Mouse (Mus musculus) hindbrain, embryonic 10.5 days (tissue): ENCODE results near the gene Tapbpl. TPM values are rescaled to one million over a fixed set of nuclear protein-coding genes. Genes with fewer than 3 reads are reported as not detected.

Experiments
- DNase-seq: peaks from one replicate; pipeline ENCODE4 v3.0.0-alpha.2; 2017; ENCODE audit warnings: low spot score
- H3K27ac ChIP-seq: fragments of 300-500 bp; sonication (generic); 2 replicates; pipeline ENCODE4 v1.5.1; 2016; ENCODE audit warnings: mild to moderate bottlenecking, moderate library complexity
- H3K27me3 ChIP-seq: fragments of 300-500 bp; sonication (generic); 2 replicates; pipeline ENCODE4 v1.6.1; 2016; ENCODE audit warnings: mild to moderate bottlenecking; ENCODE audit not compliant: poor library complexity, insufficient read depth, severe bottlenecking
- H3K36me3 ChIP-seq: fragments of 300-500 bp; sonication (generic); 2 replicates; pipeline ENCODE4 v1.6.1; 2016; ENCODE audit warnings: mild to moderate bottlenecking, moderate library complexity
- H3K4me1 ChIP-seq: fragments of 300-500 bp; sonication (generic); replicated peaks from 2 replicates; pipeline ENCODE4 v1.6.1; 2016; ENCODE audit warnings: mild to moderate bottlenecking
- H3K4me3 ChIP-seq: fragments of 300-500 bp; sonication (generic); 2 replicates; pipeline ENCODE4 v1.5.1; 2016; ENCODE audit warnings: mild to moderate bottlenecking, moderate library complexity
- H3K9me3 ChIP-seq: fragments of 300-500 bp; sonication (generic); 2 replicates; pipeline ENCODE4 v1.6.1; 2016; ENCODE audit warnings: mild to moderate bottlenecking, moderate library complexity
- WGBS: fragments of 180-500 bp; shearing (Covaris S2); methylation state at CpG from one replicate; pipeline ENCODE4 v1.1.7; 2016; 5-methylcytosine and 5-hydroxymethylcytosine counted together
- polyA plus RNA-seq: library from polyadenylated mRNA; unstranded; fragments of >200 nt; fragmentation: Nextera tagmentation; extraction: Ambion mirVana; gene quantifications from 2 replicates; pipeline ENCODE4 v1.2.1, GENCODE M21; 2016

The Tapbpl gene
- polyA plus RNA-seq, 1 experiment from 2014 or later, result 1.9 TPM

DNA sequence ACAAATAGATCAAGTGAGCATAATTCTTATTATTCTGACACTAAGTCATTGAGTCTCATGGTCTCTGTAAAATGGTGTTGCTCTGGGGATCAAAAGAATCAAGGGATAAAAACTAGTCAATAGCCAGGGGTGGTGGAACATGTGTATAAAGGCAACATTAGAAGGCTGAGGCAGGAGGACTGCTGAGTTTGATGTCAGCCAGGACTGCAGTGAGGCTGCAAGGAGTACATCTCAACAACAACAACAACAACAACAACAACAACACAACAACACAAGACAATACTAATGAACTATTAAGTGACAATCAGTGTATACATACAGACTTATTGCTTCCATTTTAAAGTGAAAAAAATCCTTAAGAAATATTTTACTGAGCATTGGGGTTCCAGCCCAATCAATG is 40.8 kb downstream of the Tapbpl start:
- DNase-seq, result no peak
- H3K4me3 ChIP-seq, result peak overlapping the region; percentile 73
- no peaks in the 10 kb centered on the region for H3K27me3 ChIP-seq
- peak overlapping the region; percentile 99 for H3K27ac ChIP-seq
- peaks cover 24% of the 10 kb centered on the region for H3K4me1 ChIP-seq
- H3K36me3 ChIP-seq, result peaks cover 66% of the 10 kb centered on the region
- H3K9me3 ChIP-seq, result no peaks in the 10 kb centered on the region

- H3K4me1 ChIP-seq, result peaks cover 10% of the 10 kb centered on the region
- no peaks in the 10 kb centered on the region for H3K27me3 ChIP-seq
- WGBS, result 93% methylated on average over 10 of the region's 10 CpGs
- H3K4me3 ChIP-seq, result no peak overlapping the region
- no peaks in the 10 kb centered on the region for H3K9me3 ChIP-seq
- no peak for DNase-seq
- H3K36me3 ChIP-seq, result peaks cover 86% of the 10 kb centered on the region
- H3K27ac ChIP-seq, result no peak overlapping the region
These were observed 45.5 kb downstream of the Tapbpl start for GRCm38 (mm10) chr6:125186203-125186602.

DNA sequence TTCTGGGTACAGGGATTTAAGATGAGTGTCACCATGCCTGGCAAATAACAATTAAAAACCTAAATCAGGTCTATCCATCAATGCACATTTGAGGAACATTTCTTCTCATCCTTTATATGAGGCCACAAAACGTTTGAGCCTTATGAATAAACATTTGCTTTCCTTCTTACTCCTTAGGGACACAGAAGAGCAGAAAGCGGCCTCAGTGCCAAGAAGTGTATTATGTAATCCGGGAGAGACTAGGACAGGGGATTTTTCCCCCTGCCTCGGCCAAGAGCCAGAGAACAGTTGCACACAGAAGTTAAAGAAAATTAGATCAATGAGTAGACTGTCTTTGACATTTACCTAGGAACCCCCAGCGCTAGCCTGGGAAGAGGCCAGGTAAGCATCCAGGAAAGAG is 49.5 kb downstream of the Tapbpl start:
- Histone ChIP-seq H3K4me3 (no peak overlapping the region), H3K27ac (no peak overlapping the region), H3K4me1 (no peaks in the 10 kb centered on the region), H3K36me3 (peaks cover 100% of the 10 kb centered on the region), H3K27me3 (no peaks in the 10 kb centered on the region), H3K9me3 (no peaks in the 10 kb centered on the region)
- 86% methylated on average over 5 of the region's 5 CpGs for WGBS
- no peak for DNase-seq

GRCm38 (mm10) chr6:125179601-125180000 is 52.1 kb downstream of the Tapbpl start:
- 93% methylated on average over 7 of the region's 7 CpGs for WGBS
- no peak for DNase-seq
- no peak overlapping the region for H3K27ac ChIP-seq
- H3K36me3 ChIP-seq, result peaks cover 100% of the 10 kb centered on the region
- H3K27me3 ChIP-seq, result no peaks in the 10 kb centered on the region
- no peaks in the 10 kb centered on the region for H3K9me3 ChIP-seq
- H3K4me3 ChIP-seq, result no peak overlapping the region
- no peaks in the 10 kb centered on the region for H3K4me1 ChIP-seq

DNA sequence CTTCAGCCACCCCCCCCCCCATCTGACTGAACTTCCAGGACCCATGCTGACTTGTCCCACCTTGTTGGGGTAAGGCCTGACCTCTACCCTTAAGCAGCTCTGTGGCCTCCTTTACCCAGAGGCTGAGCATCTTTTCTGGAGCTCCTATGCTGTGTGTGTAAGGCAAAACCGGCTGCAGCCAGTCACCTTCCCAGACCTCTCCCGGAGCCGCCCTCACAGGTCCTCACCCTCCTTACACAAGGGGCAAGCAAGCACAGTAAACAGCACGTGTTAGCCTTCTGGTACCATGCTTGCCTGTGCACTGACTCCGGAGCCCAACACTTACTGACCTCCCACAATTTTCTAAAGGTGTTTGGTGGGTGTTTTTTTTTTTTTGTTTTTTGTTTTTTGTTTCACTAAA is 56.2 kb downstream of the Tapbpl start:
- H3K4me3 ChIP-seq, result no peak overlapping the region
- no peak overlapping the region for H3K27ac ChIP-seq
- DNase-seq, result no peak
- H3K27me3 ChIP-seq, result no peaks in the 10 kb centered on the region
- peaks cover 100% of the 10 kb centered on the region for H3K36me3 ChIP-seq
- no peaks in the 10 kb centered on the region for H3K4me1 ChIP-seq
- 90% methylated on average over 5 of the region's 5 CpGs for whole genome bisulfite sequencing
- no peaks in the 10 kb centered on the region for H3K9me3 ChIP-seq

Other genes starting within 250 kb of the Tapbpl start
- gene Pianp, start 235.2 kb downstream of the Tapbpl start, polyA plus RNA-seq, result 0.85 and 2.4 TPM in 2 replicates
- gene Zfp384, start 222.7 kb downstream of the Tapbpl start, polyA plus RNA-seq, result 8.7 and 12.8 TPM in 2 replicates
- 125 and 153 TPM in 2 replicates for gene Ing4, start 192.1 kb downstream of the Tapbpl start, polyA plus RNA-seq
- gene Acrbp, start 182.2 kb downstream of the Tapbpl start, polyA plus RNA-seq, result 13.1 and 15.5 TPM in 2 replicates
- 0.10 TPM in 1 of 2 replicates, not detected in the other for gene Lpar5, start 163.9 kb downstream of the Tapbpl start, polyA plus RNA-seq
- gene Chd4, start 135.9 kb downstream of the Tapbpl start, polyA plus RNA-seq, result 95.7 and 97.6 TPM in 2 replicates
- gene Nop2, start 100.0 kb downstream of the Tapbpl start, polyA plus RNA-seq, result 67.6 and 83.8 TPM in 2 replicates
- gene Iffo1, start 86.6 kb downstream of the Tapbpl start, polyA plus RNA-seq, result 12.5 and 18.3 TPM in 2 replicates
- gene Gapdh, start 65.4 kb downstream of the Tapbpl start, polyA plus RNA-seq, result 2,613 and 2,865 TPM in 2 replicates
- gene Ncapd2, start 40.2 kb downstream of the Tapbpl start, polyA plus RNA-seq, result 199 and 233 TPM in 2 replicates
- gene Mrpl51, start 40.1 kb downstream of the Tapbpl start, polyA plus RNA-seq, result 206 and 213 TPM in 2 replicates
- gene Vamp1, start 16.3 kb downstream of the Tapbpl start, polyA plus RNA-seq, result 3.3 and 3.9 TPM in 2 replicates
- 1.2 TPM in 2 replicates for gene Cd27, start 5.2 kb upstream of the Tapbpl start, polyA plus RNA-seq
- gene Tuba3a, start 54.2 kb upstream of the Tapbpl start, polyA plus RNA-seq, result 0.17 TPM in 1 of 2 replicates, not detected in the other
- 21.0 and 22.7 TPM in 2 replicates for gene Ltbr, start 82.0 kb upstream of the Tapbpl start, polyA plus RNA-seq
- 0.40 and 0.42 TPM in 2 replicates for gene Scnn1a, start 88.8 kb upstream of the Tapbpl start, polyA plus RNA-seq
- gene Tnfrsf1a, start 117.5 kb upstream of the Tapbpl start, polyA plus RNA-seq, result 26.8 and 27.1 TPM in 2 replicates
- 0.13 and 0.20 TPM in 2 replicates for gene Plekhg6, start 148.9 kb upstream of the Tapbpl start, polyA plus RNA-seq